Mouse (Mus musculus): ENCODE data around the gene Tmem160. TPM values are rescaled to one million over a fixed set of nuclear protein-coding genes. Genes with fewer than 3 reads are reported as not detected.
A peak's percentile ranks its signal among the peaks of the same experiment; 100 is the strongest.

Gene Tmem160
- total RNA-seq (2015) (24.2 and 33.1 TPM in 2 replicates), total RNA-seq (2017) (10.7 and 12.8 TPM in 2 replicates)

DNA sequence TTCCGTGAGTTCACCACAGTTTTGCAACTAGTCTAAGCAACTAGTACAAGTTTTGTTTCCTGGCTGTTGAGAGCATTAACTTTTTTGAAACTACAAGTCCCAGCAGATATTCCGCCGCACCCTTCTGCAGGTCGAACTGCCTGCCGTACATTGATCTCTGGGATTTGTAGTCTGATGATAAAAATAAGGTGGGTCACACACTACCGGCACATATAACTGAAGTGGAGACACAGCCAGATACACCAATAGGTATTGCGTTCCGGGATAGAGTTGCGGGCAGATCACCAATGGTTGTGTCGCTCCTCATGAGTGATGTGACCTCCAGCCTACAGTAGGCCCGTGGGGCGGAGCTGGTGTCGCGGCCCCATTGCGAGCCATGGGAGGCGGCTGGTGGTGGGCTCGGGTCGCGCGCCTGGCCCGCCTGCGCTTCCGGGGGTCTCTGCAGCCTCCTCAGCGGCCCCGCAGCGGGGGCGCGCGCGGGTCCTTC lies at the start of gene Tmem160:
TSS of gene Tmem160 (plus strand) at position 193 of the 487 bp plus-strand sequence.
- ATAC-seq (ENCODE audit: poor library complexity, severe bottlenecking): peak; percentile 98

DNA sequence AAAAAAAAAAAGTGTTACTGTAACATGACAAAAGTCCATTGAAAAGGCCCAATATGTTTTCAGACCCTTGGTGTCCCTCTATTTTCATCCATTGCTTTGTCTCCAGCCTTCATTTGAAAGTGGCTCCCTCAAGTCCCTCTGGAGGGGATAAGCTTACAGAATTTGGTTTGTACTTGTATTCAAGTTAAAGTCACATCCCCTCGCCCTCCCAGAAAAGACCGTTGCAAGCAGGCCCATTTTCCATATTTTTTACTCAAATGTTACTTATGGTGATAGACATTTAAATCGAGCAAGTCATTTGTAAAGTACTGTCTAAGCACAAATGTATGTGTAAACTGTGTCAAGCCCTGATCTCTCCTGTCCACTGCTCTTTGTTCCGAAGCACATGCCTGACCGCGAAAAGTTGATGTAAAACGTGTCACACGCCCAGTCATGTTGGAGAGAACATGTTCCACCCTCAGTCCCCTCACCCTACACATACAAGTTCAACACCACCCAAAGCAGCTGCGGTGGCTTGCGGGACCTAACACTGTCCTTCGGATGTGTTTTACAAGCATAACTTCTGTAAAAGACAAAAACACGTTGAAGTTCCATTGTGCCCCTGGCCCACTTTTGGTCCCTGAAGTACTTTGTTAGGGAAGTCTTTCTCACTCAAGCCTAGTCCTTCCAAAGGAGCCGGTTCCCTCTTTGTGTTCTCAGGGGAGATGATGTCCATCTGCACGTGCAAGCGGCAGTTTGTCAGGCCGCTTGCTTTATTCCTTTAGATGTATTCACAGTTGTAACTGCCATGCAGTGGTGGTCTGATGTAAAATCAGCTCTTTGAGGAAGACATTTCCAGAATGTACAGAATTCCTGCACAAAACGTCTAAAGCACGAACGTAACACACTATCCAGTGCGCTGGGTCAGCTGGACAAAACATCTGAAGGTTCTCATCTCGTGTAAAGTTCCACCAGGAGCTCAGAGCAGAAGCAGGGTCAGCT lies 49.3 kb upstream of the Tmem160 start:
- no peak for ATAC-seq (ENCODE audit: poor library complexity, severe bottlenecking)

DNA sequence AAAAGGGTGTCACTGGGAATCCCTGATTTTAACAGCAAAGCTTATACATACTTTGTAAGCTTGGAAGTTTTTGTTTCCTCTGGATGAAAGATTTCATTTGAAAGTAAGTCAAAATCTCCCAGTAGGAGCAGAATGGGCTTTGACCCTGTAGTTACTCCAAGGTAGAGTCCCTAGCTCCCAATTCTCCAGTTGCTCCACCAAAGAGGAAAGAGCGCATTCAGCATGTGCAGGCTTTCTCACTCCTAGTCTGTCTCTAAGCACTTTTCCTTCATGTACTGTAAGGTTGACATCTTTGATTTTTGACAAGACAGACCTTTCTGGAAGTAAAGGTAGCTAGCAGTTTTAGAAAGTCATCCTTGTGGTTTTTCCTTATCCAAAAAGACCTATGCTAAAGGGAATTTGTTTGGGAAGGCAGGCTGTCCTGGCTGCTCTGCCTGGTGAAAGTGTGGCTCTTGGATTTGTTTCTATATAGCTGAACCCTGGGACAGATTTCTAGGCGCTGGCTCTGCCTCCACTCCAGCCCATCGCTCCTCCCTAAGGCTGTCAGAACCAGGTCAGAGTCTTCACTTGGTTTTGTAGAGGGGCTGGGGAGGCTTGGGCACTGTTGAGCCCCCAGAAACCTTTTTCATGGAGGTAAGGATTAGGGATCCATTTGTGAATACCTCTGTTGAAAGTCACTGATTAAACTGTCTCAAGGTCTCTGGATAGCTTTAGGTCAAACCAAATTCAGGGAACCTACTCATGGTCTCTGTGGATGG lies 48.1 kb upstream of the Tmem160 start:
- no peak for ATAC-seq (ENCODE audit: poor library complexity, severe bottlenecking)

DNA sequence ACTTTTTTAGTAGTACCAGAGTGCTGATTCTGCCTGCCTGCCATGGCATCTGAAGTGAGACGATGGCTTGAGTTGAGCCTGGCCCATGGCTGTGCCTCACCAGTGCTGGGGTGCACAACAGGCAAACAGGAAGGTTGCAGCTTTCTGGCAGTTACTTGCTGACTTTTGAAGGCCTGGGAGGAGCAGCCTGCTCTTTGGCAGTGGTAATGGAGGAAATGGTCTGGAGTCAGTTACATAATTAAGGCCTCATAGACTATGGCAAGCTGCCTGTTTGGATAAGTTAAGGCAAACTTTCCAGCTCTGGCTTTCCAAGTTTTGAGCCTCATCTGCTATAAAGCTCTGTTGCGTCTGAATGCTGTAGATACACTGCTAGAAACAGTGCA lies 47.5 kb upstream of the Tmem160 start:
- ATAC-seq (ENCODE audit: poor library complexity, severe bottlenecking): no peak

DNA sequence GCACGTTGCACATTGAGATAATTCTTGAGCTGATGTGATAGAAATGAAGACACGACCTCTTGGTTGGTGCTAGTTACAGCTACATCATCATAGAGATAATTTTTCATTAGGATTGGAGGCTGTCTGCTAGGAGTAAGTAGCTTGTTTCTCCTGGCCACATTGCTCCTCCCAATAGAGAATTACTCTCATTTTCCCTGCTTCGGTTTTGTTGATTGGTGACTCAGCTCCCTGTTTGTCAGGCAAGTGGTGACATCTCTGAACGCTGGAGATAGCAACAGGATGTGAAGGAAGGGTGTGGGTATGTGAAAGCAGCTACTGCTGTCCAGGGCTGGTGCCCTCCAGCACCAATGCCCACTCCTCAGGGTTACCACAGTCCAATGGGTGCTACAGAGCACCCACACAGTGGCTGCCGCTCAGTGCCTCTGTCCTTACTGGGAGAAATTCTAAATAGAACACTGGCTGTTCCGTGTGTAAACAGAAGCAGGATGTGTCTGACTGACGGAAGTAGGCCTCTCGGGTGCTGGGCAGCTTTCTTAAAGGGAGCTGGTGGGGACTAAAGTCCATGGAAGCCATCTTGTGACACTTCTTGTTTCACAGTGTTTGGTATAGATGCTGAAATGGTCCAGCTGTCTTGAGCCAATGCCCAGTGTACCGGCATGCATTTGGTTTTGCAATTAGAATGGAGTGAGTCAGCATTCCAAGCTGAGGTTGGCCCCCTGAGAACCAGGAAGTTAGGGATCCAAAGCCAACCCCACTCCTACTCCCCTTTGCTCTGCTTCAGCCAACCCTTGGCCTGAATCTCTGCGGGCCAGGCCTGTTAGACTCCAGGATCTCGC lies 46.8 kb upstream of the Tmem160 start:
- ATAC-seq (ENCODE audit: poor library complexity, severe bottlenecking): peak; percentile 74

DNA sequence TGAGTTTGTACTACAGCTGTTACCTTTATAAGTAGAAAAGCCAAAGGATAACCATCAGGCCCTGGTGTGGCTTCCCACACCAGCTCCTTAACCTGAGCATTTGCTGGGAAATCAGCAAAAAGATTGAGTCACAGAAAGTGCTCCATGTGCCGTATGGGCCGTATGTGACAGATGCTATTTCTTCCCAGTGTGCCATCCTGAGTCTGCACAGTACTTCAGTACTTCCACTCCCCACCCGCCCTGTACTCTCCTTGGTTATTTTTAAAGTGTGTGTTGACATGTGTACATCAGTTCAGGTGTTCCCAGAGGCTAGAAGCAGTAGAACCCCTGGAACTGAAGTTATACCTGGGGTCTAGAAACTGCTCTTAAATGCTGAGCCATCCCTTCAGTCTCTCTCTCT lies 45.6 kb upstream of the Tmem160 start:
- no peak for ATAC-seq (ENCODE audit: poor library complexity, severe bottlenecking)

DNA sequence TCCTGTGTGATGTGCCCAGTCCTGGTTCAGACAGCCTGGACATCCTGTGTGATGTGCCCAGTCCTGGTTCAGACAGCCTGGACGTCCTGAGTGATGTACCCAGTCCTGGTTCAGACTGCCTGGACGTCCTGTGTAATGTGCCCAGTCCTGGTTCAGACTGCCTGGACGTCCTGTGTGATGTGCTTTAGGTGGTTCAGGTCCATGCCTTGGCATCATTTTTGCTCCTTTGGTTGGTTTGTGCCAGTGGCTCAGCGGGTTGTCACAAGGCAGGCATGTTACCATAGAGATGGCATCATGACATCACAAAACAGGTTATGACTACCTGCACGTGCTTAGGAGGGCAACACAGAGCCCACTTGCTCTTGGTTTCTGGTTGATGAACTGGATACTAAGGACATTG lies 41.5 kb upstream of the Tmem160 start:
- no peak for ATAC-seq (ENCODE audit: poor library complexity, severe bottlenecking)

DNA sequence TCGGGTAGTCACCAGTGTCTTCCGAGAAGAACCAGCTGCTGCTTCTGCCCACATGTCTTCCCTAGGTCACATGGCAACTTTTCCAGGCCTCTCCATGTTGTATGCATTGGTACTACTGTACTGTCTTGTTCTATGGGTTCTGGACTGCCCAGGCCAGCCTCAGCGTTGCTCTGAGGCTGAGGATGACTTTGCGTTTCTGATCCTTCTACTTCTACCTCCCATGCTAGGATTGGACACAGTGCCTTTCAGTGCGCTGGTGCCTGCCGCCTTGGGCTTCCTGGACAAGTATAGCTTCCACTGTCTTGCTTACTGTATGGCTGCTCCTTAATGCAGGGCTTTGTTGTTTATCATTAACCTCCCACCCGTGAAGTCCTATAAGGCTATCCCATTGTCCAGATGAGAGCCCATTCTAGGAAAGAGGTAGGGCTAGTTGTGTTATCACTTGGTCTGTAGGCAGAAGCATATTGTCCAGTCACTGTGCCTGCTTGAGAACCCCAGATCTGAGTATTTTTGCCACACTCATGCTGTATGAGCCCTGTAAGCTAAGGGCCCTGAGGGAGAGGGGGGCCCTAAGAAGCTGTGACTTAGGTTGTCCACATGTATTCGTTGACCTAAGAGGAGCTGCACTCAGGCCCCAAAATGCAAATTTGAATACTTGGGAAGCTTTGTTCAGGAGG lies 40.2 kb upstream of the Tmem160 start:
- peak; percentile 64 for ATAC-seq (ENCODE audit: poor library complexity, severe bottlenecking)

DNA sequence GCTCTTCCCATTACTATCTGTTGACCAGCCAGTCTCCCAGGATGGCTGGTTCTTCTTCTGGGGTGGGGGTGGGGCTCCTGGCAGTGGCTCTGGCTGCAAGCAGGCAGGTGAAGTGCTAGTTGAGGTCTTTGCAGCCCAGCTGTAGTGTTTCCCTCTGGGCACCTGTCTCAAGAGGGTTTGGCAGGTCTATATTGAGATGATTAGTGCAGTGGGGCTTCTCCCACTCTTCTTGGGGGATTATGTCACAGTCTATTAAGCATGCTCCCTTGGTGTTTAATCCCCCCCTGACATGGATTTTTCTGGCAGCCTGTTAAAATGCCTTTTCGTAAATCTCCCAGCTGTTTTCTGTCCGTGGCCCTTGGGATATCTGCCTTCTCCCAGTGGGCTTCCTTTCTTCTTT lies 39.6 kb upstream of the Tmem160 start:
- ATAC-seq (ENCODE audit: poor library complexity, severe bottlenecking): no peak

DNA sequence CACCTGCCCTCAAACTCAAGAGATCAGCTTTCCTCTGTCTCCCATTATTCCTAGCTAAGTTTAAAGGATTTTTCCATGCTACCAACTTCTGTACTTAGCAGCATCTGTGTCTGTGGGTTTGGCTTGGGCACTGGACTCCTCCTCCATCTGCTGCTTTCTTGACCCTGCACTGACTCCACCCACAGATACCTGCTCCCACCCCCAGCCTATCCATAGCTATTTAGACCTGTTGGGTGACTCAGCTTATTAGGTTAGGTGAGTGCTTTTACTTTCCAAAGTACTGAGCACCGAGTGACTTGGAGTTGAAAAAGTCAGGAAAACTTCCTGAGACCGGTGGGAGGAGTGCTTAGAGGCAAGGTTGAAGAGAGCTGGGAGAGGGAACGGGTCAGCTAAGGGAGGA lies 37.2 kb upstream of the Tmem160 start:
- ATAC-seq (ENCODE audit: poor library complexity, severe bottlenecking): no peak

DNA sequence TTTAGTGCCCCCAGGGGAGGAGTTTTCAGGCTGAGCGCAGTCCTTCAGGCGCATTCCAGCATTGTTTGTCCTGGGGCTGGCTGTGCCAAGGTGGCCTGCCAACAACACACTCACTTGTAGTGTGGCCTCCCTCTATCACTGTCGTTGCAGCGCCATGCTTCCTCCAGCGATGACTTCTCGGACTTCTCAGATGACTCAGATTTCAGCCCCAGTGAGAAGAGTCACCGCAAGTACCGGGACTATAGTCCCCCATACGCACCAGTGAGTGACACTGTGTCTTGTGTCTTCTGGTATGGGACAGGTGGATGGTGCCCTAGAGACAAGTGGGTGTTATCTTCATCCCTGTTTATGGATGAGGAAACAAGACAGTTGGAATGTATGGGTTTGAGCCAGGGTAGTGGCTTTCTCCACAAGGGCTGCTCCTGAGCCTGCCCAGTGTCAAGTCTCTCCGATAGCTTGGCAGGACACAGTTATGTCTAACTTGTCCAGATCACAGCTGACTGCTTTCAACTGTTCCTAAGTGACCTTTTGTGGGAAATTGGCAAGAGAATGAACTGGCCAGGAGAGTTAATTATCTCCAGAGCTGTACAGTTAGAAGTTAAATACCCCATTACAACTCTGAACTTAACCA lies 35.3 kb upstream of the Tmem160 start:
- no peak for ATAC-seq (ENCODE audit: poor library complexity, severe bottlenecking)

DNA sequence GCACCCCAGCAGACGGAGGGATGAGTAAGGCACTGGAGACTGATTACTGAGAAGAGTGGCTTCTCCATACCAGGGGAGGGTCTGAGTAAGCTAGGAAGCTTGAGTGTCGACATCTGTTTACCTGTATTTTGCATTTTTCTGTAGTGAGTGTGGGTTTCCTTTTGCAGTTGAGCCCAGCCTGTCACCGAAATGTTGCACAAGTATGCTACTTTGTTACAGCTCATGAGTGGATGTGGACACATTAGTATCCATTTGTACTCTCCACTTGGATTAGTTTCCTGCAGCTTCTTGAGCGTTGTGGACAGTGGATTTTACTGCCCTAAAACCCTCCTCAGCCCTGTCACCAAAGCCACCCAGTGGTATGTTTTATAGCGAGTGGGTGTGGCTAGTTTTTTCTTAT lies 33.9 kb upstream of the Tmem160 start:
- ATAC-seq (ENCODE audit: poor library complexity, severe bottlenecking): peak; percentile 56

DNA sequence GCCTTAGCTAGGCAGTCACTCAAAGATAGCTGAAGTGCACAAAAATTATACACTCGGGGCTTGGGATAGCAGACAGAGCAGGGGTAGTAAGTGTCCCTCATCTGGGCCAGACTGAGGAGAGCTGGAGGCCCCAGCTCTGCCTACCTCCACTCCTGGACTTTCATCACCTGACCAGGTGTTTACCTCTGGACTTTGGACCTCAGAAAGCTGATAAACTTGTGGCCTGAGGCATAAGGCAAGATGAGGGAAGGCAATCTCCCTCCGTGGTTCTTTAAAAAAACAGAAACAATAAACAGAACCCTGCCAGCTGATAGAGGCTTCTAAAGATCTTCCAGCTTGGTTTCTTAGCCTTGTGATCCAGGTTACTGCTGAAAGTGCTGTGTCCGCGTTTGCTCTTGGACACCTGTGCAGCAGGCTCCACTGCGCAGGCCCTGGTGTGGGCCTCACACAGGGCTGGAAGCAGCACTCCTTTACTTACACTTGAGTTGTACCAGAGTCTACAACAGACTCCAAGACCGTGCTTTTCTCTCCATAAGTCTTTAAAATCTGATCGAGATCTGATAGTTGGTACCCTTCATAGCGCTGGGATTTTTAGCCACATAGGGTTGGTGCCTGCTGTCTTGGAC lies 32.0 kb upstream of the Tmem160 start:
- ATAC-seq (ENCODE audit: poor library complexity, severe bottlenecking): no peak

DNA sequence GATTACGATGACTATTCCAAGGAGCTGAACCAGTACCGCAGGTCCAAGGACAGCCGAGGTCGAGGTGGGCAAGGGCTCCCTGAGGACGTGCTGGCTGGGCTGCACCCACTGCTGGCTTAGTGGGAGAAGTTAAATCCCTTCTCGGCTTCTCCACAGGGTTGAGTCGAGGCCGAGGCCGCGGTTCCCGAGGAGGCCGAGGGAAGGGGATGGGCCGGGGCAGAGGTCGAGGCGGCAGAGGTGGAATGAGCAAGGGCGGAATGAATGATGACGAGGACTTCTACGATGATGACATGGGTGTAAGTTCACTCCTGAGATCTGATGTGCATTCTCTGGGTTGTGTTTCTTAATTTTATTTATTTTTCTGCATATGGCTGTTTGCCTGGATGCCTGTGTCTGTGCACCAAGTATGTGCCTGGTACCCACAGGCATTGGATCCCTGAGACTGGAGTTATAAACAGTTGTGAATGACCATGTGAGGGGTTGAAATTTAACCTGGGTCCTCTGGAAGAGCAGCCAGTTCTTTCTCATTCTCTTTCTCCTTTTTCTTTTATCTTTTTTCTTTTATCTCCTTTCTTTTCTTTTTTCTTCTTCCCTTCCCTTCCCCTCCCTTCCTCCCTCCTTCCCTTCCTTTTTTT lies 30.2 kb upstream of the Tmem160 start:
- no peak for ATAC-seq (ENCODE audit: poor library complexity, severe bottlenecking)

DNA sequence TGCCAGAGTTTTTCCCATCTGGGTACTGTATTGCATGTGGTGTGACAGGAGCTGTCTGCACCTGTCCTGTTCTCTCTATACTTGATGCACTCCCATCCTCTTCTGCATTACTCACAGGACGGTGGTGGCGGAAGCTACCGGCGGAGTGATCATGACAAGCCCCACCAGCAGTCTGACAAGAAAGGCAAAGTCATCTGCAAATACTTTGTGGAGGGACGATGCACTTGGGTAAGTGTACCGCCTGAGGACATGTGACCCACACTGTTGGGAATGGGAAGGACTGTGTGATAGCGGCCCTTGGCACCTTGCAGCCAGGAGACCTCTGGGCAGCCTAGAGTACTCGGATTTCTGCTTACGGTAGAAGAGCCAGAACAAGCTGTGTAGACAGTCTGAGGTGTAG lies 28.8 kb upstream of the Tmem160 start:
- ATAC-seq (ENCODE audit: poor library complexity, severe bottlenecking): no peak

DNA sequence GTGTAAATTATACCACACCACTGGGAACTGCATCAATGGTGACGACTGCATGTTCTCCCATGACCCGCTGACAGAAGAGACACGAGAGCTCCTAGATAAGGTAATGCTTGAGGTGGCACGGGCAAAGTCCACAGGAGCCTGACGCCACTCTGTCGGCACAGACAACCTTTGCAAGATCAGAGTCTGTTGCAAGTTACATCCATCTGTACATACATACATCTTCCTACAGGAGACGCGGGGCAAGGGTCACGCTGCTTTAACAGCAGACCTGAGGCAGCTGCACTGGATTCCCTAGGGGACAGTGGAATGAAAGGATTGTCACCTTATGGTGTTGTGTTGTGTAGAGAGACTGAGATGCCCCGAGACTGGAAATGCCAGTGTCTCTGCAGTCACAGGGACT lies 26.9 kb upstream of the Tmem160 start:
- ATAC-seq (ENCODE audit: poor library complexity, severe bottlenecking): no peak

DNA sequence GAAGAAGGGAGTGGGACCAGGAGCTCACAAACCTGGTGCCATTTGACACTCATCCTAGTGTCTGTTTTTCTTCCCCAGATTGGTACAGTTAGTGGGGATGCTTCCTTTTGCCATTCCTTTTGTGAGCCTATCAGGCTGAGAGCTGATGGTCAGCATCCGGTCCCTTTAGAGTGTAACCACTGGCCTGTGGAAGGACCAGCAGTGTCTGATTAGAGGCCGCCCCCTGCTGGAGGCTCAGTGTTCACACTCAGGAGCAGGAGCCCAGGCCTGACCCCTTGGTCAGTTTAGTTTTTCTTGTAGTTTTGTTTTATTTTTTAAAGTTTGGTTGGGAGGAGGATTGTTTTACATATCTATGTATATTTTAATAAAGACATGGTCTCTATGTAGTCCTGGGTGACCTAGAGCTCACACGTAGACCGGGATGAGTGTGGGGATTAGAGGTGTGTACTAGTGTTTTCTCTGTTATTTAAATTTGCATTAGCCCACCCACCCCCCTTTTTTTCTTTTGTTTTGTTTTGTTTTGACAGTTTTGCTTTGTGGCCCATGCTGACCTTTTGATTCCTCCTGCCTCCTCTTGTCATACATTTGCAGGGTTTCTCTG lies 26.4 kb upstream of the Tmem160 start:
- ATAC-seq (ENCODE audit: poor library complexity, severe bottlenecking): peak; percentile 98

DNA sequence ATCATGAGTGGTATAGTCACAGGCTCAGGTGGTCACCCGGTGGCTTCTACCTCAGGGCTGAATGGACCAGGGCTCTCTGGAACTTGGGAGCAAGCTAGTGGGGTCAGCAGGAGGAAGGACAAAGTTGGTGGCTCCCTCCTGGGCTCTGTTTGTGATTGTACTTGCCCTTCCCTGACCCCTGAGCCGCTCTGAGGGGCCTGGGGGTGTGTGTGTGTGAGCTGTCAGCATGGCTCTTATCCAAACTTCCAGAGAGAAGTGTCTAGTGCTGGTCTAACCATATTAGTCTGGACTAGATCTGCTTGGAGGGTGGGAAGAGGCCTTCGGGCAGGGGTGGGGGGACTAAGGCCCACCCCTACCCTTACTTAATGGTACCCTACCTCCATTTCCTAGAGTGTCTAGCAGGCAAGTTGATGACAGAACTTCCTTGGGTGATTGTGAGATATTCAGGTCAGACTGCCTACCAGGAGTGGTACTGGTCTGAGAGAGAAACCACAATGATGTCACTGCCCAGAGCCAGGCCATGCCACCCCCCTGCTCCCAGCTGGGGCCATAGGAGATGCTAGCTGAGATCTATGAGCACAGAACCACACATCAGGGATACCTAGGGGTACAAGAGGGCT lies 19.1 kb upstream of the Tmem160 start:
- ATAC-seq (ENCODE audit: poor library complexity, severe bottlenecking): no peak
